Mouse (Mus musculus) layer of hippocampus, adult 9-11 months (tissue): ENCODE results near the gene Nos1ap.

Experiments
- DNase-seq: peaks from one replicate; pipeline ENCODE4 v3.0.0; 2022

Gene Nos1ap

DNA sequence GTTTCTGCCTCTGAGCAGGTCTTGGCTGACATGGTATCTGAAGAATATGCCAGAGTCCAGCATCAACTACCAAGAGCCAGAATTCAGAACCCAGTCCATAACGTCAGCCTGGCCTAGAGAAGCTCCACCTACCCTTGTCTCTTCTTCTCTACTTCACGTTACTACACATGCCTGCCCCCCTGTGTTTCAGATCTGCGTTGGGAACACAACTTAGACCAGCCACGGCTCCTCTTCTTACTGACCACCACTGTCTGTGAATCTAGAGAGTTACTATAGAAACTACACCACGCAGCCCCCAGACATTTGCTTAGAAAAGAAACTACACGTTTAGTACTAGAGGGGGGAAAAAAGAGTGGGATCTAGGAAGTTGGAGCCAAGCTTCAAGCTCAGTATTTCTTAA is 2.9 kb downstream of the Nos1ap start:
- no peak for DNase-seq

DNA sequence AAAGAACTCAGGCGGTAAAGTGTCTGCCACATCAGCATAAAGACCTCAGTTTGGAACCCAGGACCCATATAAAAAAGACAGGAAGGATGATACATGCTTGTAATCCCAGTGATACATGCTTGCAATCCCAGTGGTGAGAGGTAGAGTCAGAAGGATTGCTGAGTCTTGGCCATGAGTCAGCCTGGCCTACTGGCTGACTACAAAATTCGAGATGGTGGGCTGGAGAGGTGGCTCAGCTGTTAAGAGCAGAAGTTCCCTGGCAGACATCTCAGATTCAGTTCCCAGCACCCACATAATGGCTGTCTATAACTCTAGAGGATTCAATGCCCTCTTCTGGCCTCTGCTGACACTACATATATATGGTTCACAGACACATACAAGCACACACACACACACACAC is 5.7 kb downstream of the Nos1ap start:
- DNase-seq, result no peak

DNA sequence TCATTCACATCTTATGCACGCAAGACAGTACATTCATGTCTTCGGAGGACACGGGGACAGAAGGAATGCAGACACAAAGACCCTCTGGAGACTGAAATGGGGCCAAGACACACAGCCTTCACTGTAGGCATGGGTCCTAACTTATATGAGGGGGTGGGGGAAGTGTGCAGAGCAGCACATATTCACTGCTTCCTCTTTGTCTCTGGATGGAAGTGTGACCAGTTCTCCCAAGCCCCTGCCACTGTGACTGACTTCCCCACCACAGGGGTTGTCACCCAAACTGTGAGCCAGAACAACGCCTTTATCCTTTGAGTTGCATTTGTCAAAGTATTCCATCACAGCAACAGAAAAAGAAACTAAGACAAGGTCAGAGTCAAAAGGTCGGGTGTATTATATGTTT is 7.3 kb downstream of the Nos1ap start:
- DNase-seq, result no peak

DNA sequence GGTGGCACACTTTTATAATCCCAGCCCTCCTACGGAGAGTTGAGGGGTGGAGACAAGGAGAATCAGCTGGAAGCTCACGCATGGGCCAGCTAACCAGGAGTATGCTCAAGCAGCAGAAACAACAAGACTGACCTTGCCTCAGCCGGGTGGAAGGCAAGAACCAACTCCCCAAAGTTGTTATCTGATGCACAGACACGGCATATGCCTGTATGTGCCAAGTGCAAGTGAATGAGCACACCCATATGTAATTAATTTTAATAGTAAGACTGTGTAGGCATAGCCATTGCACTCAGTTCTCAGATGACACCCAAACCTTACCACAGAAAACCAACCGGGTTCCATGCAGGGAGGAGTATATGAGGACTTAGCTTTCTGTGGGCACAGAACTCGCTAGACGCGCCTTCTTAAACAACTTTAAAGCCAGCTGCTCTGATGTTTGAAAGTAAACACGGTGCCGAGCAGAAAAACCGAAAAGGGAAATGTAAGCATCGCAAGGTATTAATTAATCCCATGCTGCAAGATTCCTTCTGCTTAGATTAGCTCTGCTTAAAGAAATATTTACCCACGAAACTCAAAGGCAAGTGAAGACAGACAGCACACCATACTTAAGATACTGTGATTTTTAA is 9.1 kb downstream of the Nos1ap start:
- DNase-seq, result no peak

DNA sequence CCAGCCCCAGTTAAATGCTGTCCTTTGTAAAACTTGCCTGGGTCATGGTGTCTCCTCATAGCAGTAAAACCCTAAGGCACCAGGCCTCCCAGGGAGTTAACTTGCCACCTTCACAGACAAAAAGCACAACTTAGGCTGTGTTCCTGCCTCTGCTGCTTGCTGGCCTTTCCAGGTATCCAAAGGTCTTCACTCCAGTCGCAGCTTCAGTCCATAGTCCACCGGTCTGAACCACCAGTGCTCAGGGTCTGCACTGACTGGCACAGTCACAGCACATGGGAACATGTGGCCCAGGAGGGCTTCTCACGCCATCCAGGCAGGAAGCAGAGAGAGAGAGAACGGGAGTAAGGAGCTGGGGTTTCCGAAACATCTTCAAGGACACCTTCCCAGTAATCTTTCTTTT is 10.2 kb downstream of the Nos1ap start:
- no peak for DNase-seq

DNA sequence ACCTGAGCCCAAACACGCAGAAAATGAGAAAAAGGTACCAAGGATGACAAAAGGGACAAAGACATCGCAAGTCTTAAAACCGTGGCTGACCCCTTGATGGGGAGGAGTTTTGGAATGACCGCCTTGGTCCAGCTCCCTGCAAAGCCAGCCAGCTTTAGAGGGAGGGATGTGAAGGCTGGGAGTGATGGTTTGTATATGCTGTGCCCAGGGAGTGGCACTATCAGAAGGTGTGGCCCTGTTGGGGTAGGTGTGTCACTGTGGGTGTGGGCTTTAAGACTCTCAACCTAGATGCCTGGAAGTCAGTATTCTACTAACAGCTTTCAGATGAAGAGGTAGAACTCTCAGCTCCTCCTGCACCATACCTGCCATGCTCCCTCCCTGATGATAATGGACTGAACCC is 10.6 kb downstream of the Nos1ap start:
- DNase-seq, result no peak

DNA sequence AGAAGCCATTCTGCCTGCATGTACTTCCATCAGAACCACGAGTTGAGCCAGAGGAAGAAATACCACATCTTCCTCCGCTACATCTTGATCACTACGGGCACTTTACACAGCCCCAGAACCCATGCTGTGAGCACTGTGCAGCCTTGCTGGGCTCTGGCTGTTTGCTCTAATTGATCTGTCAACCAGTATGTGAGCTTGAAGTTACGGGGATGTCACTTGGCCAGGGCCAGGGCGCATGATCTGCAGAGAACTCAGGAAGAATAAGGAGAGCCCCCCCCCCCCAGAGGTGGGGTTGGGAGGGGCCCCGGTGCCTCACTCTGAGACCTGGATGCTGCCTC is 13.0 kb downstream of the Nos1ap start:
- no peak for DNase-seq

DNA sequence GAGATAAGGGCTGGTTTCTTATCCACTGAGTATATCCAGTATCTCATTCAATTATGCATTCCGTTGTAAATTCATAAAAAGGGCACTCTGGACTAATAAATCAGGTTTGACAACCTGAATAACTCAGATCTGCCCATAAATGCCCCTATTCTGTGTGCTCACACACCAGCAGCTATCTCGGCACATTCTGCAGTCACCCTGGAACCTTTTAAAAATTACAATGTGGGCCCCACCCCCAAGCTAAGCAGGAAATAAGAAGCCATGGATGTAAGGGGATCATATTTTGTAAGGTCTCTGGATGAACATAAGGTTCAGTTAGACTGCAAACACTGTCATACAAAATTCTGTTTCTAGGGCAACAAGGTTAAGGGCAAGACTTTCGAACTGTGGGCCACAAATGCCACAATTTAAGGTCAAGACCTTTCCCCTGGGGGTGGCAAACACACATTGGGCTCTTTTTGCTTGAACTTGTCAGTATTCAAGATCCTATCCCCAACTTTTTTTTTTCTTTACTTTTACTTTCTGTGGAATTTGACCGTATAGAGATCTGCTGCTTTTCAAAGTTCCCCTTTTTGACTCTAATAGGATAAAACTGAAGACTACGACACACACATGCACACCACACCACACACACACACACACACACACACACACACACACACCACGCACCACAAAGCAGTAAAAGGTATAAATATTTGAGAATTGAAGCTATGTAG is 13.5 kb downstream of the Nos1ap start:
- DNase-seq, result no peak

DNA sequence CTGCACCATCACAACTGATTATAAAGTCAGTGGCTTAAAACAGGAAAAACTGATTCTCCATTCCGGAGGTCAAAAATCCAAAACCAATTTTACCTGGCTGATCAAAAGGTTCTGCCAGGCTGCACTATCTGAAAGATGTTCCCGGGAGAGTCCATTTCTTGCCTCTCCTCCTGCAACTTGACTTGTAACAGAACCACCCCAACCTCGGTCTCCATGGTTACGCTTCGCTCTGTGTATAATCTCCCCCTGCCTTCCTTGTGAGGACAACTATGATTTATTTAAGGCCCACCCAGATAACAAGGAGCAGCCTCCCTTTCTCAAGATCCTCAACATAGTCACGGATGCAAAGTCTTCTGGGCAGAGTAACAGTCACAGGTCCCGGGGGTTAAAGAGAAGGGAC is 16.5 kb downstream of the Nos1ap start:
- DNase-seq, result no peak

DNA sequence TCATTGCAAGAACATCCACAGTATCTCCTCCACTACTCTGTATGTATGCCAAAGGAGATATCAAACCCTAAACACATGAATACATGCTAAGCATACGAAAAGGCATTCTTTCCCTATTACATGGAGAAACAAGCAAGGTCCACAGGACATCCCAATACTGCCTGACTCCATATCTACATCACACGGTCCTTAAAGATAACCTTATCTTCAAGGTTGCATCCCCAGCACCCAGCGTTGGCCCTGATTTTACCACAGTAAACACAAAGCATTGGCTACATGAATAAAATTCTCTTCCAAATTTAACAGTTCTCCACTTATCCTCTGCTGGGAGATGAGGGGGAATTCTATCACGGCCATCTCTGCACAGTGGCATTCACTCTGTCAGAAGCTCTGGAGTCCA is 22.7 kb downstream of the Nos1ap start:
- DNase-seq, result no peak

DNA sequence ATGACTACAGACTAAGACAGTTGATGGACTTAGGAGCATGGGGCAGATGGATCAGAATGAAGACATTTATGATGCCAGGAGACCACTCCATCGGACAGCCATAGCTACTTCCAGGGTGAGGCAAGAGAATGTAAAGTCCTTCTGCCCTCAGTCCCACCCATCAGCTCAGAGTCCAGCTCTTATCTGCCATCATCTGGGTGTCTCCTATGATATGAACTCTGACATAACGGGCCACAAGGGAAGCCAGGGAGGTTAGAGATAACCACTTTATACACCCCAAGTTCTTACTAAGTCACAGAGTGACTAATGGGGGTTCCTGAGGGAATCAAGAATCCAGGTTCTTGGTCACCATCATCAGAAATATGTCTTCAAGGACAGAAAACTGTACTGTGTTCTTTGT is 23.1 kb downstream of the Nos1ap start:
- no peak for DNase-seq

DNA sequence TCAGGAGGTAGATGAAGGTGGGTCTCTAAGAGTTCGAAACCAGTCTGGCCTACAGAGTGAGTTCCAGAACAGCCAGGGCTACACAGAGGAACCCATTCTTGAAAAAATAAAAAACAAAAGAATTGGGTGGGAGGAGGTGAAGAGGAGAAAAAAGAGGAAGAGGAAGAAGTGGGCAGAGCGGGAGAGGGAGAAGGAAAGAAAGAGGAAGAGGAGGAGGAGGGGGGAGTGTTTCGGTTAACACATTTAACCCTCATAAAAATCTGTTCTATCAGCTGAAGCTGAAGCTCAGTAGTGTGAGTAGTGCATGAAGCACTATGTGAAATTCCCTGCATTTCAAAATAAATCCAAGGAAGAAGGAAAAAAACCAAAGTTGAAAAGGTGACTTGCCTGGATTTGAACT is 24.7 kb downstream of the Nos1ap start:
- DNase-seq, result no peak

DNA sequence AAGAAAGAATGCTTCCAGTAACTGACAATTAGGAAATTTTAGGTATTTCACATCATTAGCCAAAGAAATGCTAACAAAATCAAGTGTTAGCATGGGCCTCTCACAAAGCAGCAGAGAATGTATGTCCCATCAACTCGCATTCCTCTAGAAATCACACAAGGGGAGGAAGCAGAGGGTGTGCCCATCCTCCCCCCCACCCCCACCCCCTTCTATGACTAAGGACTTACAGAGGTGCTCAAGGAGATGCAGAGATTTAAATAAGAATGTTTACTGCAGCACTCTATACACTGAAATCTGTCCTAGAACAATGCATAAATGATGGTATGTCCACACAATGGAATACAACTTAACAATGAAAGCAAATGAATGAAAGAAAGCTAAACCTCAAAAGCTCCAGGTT is 27.2 kb downstream of the Nos1ap start:
- DNase-seq, result no peak

DNA sequence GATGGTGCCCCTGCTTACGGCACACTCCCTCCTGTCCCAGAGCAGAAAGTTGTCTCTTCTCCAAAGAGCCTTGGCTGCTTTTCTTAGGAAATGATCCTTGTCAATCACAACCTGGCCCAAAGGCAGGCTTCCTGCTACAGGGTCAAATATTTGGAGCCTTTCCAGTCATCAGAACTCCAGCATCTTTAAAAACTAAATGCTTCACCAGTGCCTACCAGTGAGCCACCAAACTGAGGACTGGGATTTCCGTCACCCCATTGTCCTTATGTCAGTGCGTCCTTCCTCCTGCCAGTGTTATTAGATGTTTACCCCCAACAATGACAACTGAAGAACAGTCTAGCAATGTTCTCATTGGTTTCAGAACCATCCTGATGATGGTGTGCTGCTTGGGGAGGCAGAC is 28.9 kb downstream of the Nos1ap start:
- DNase-seq, result no peak

DNA sequence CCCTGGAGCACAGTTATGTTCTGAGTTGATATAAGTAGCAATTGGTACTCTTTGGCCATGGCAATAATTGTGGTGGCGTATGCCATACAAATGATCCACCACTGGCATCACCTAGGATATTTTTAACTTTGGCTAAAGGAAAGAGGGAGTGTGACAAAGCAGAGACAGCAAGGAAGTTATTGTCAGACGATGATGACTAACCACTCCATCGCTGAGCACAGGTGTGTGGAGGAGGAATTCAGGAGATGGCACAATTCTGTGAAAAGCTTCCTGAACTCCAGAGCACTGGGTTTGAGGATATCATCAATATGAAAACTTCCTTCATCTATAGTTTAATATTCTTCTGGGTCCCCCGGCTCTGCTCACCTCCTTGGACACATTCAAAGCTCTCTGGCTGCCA is 31.7 kb downstream of the Nos1ap start:
- no peak for DNase-seq

DNA sequence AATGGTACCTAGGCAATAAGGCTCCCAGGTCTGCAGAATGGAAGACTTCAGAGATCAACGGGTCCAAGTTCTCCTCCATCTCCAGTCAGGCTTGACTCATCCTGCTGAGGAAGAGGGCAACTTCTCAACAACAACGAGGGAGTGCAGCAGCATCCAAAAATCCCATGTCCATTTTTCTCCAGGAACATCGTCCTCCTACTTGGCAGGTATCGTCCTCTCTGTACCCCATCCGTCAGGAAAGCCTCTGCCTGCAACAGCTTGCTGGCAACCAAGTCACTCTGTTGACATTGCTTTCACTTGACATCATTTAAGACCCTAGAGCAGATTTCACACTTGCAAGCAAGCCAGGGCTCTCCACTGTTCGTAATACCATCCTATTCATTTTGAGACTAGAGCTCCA is 33.0 kb downstream of the Nos1ap start:
- no peak for DNase-seq

DNA sequence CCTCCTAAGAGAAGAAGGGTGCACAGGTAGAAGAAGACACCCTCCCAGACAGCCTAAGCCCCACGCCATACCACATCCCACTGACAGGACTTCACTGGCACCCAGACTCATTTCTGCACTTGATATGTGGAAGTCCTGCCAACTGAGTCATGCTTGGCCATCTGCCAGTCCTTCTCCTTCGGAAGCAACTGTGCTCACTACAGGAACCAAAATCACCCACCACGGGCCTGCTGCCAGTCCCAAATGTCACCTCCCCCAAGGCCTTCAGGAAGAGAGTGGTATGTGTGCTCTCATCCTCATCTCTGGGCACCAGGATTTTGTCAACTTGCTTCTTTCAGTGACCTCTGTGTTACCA is 34.7 kb downstream of the Nos1ap start:
- peak; percentile 95 for DNase-seq

DNA sequence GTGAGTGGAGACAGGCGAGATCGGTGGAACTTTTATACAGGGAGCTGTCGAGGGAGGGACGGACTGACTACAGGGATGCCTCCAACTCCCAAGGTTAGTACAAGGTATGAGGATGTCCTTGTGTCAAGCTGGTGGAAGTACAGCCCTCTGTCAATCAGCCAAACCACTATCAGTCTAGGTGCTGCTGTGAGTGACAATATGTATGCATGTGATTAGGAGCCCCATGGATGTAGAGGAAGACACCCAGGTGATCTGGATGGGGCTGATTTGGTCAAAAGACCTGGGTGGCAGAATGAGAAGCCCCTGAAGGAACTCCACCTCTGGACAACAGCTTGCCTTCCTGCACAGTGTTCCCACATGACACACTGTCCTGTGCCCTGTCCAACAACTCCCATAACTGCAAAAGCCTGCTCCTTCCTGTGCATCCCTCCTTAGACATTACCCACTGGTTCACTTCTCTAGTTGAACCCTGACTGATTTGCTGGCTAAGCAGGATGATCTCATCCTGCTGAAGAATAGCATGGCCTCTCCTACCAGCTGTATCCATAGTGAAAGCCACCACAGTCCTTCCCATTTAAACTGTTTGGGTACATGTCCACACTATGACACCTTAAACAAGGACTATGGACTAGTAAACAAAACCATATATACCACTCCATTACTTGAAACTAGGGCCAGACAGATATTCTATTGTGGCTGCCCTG is 35.3 kb downstream of the Nos1ap start:
- no peak for DNase-seq

DNA sequence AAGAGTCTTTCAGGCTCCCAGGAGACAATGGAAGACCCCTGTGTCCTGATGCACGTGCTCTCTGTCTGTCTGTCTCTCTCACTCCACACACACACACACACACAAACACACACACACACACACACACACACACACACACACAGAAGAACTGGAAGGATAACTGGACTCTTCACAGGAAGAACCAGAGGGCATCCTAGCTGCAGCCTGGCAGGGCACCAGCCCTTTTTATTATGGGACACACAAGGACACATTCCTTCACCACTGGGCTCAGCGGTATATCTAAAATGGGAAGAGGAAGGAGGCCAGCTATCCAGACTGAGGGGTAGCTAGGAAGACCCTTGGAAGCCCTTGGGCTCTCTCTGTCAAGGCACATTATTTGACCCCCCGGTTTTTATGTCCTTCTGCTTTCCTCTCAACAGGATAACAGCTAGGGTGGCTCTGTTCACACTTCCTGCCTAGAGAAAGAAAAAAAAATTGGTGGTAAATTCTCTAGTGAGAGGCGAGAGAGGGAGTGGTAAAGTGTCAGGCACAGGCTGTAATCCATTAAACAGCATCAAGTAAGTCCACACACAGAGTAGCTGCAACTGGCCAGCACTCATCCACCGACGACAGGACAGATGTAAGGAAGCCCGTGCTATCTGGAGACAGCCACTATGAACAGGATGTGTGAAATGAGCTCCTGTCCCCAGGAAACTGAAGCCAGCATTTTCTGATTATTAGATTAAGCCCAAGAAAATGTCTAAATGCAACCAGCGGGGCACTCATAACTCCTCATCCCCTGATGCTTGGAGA is 38.8 kb downstream of the Nos1ap start:
- no peak for DNase-seq

DNA sequence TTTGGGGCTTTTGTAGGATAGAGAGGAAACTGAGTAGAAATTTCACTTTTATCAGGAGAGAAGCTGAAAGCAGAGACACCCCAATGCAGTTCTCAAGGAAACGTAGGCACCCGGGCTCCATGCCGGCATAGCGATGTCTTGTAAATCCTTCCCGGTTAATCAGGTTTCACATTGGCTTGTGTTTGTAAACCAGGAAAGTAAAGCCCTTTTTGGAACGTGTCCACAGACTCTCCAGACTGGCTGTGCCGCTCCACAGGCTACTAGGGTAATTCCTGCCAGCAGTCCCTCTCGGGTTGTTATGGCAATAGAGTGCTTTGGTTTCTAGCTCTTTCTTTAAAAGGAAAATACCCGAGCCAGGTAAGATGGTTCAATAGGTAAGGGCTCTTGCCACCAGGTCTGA is 40.6 kb downstream of the Nos1ap start:
- DNase-seq, result peak; percentile 73

DNA sequence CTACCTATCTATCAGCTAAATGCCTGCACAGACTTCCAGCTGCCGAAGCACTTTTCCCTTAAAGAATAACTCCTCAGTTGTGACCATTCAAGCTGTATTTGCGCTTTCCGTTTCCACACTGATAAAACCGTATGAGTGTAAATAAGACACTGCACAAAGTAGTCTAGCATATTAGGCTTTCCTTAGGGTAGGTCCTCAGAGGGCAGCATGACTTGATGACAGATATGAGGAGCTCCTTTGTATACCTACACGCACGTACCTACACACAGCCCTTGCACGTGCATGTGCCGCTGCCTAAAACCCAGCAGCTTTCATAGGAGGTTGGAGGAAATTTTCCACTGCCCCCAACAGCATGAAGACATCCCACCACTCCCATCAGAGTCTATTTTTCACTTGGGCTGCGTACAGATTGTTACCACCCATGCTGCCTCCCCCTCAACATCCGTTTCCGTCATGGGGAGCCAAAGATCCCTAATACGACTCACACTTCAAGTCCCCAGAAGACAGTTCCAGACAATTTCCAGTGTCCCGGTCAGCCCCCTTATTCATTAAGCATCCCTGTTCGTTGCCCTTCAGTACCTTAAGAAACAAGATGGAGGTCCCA is 41.4 kb downstream of the Nos1ap start:
- peak; percentile 77 for DNase-seq

DNA sequence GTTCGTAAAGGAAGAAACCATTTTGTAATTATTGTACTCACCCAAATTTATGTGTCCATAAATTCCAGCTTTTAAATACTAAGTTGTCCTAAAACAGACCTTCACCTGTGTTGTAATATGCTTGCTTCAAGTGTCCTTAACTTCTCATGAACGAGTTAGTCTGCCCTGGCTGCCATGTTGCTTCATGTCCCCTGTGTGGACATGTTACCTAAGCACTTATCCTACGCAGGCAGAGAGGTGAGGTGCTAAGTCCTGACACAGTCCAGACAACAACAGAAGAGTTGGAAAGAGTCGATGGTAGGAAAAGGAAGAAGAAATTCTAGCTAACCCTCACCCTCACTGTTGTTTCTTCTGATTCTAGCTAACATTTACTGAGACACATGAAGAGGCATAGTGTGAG is 43.4 kb downstream of the Nos1ap start:
- DNase-seq, result no peak

DNA sequence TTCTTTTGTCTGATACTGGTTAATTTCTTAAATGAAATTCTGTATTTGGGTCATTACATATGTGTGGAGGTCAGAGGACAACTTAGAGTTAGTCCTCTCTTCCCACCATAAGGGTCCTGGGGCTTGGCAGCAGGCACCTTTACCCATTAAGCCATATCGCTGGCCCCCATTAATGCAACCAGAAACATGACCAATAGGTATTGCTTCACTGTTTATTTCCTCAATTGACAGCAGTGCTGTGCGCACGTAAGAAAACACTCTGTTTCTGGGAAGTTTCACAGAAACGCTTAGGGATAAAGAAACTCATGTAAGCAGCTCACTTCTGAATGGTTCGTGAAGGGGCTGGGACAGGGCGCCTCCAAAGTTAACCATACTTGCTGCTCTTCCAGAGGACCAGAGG is 44.4 kb downstream of the Nos1ap start:
- no peak for DNase-seq

DNA sequence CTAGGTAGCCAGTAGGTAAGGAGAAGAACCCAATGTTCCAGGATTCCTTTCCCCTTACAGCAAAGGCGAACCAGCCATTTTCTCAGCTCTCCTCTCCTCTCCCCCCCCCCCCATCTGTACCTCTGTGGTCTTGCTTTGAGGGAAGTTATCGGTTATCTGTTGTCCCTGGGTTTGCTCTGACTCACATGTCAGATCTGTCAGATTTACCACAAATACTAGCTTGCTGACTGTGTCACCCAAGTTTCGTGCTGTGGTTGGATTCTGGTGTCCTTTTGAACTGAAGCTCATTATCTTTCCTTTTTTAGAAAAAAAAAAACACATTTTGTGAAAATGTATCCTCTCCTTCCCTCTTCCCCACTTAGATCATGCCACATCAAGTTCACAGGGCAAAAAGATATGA is 50.2 kb downstream of the Nos1ap start:
- no peak for DNase-seq
